Comparison of ENCODE assay signal across 9 mouse cellular contexts in the genomic region with DNA sequence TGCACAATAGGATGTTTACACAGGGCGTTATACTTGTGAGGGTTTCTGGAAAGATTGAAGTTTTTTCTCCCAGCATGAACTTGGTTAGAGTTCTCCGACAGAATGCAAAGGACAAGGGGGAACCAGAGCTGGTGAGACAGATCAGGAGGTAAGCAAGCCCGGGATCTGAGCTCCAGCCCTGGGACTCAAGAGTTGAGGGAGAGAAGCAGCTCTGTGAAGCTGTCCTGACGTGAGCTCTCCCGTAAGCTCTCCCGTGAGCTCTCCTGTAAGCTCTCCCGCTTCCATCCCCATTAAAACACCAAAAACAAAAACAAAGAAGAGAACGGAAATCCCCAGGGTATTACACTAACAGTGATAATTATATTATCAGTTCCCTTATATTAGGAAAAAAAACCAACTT.
A peak's percentile ranks its signal among the peaks of the same experiment; 100 is the strongest.
DNase-seq lines count a peak whose midpoint lies in the region; ATAC-seq and TF ChIP-seq lines count a peak whose summit lies in the region.
"Had no signal": no experiment of that assay in that cellular context is flagged by ENCODE, and none has a peak within 500 bp of the region (broad histone marks: within the 10 kb centered on the region; RNA-seq: fewer than 3 reads in every experiment).

No protein-coding gene starts in this region.

- no peak overlapping the region for H3K27ac ChIP-seq in embryonic facial prominence, embryonic 11.5 days (replicated peaks; ENCODE audit: low read depth, low read length)
- H3K27ac ChIP-seq in embryonic facial prominence, embryonic 10.5 days (replicated peaks) = no peak overlapping the region
- 0 out of 2 replicates have a peak overlapping the region, but pooled peaks have one; percentile 26 for H3K27ac ChIP-seq in hindbrain, embryonic 10.5 days
- H3K27ac ChIP-seq in hindbrain, postnatal 0 days = no peak overlapping the region
- H3K27ac ChIP-seq in midbrain, embryonic 12.5 days (replicated peaks) = peak overlapping the region; percentile 10; the same call in 1 of the 2 replicates
- no peak overlapping the region for H3K27ac ChIP-seq in midbrain, embryonic 16.5 days (ENCODE audit: low read length)

- WGBS in embryonic facial prominence, embryonic 11.5 days = 9% methylated on average over 8 of the region's 8 CpGs
- 8% methylated on average over 8 of the region's 8 CpGs for WGBS in embryonic facial prominence, embryonic 10.5 days
- 5% methylated on average over 8 of the region's 8 CpGs for WGBS in hindbrain, embryonic 10.5 days
- 27% methylated on average over 8 of the region's 8 CpGs for WGBS in hindbrain, postnatal 0 days
- 5% methylated on average over 8 of the region's 8 CpGs for WGBS in midbrain, embryonic 12.5 days
- WGBS in midbrain, embryonic 16.5 days = 11% methylated on average over 8 of the region's 8 CpGs

- no peaks in the 10 kb centered on the region for H3K36me3 ChIP-seq in embryonic facial prominence, embryonic 11.5 days (replicated peaks; ENCODE audit: control insufficient read depth, insufficient read depth, low read depth, low read length)
- no peaks in the 10 kb centered on the region for H3K36me3 ChIP-seq in embryonic facial prominence, embryonic 10.5 days (replicated peaks)
- peaks cover 13% of the 10 kb centered on the region; the same call in 1 of the 2 replicates for H3K36me3 ChIP-seq in hindbrain, embryonic 10.5 days
- no peaks in the 10 kb centered on the region for H3K36me3 ChIP-seq in hindbrain, postnatal 0 days (ENCODE audit: insufficient read depth, low read length)
- H3K36me3 ChIP-seq in midbrain, embryonic 12.5 days = no peaks in the 10 kb centered on the region
- no peaks in the 10 kb centered on the region for H3K36me3 ChIP-seq in midbrain, embryonic 16.5 days (ENCODE audit: control insufficient read depth, insufficient read depth, low read length)

- no peak overlapping the region for H3K9ac ChIP-seq in embryonic facial prominence, embryonic 11.5 days (replicated peaks; ENCODE audit: low read length)
- no peak overlapping the region for H3K9ac ChIP-seq in hindbrain, postnatal 0 days (replicated peaks; ENCODE audit: low read length)
- H3K9ac ChIP-seq in midbrain, embryonic 12.5 days (replicated peaks) = no peak overlapping the region
- H3K9ac ChIP-seq in midbrain, embryonic 16.5 days (ENCODE audit: low read depth, low read length) = no peak overlapping the region

- H3K4me2 ChIP-seq in embryonic facial prominence, embryonic 11.5 days (ENCODE audit: low read depth, low read length) = no peak overlapping the region
- H3K4me2 ChIP-seq in hindbrain, postnatal 0 days (ENCODE audit: low read depth, low read length) = no peak overlapping the region
- peak overlapping the region; percentile 13; the same call in 1 of the 2 replicates for H3K4me2 ChIP-seq in midbrain, embryonic 12.5 days (replicated peaks)
- no peak overlapping the region for H3K4me2 ChIP-seq in midbrain, embryonic 16.5 days (ENCODE audit: low read length)

- TF ChIP-seq CTCF in hindbrain, postnatal 0 days (IDR thresholded peaks at IDR 0.05; ENCODE audit: low read depth) = no peak

- no peaks in the 10 kb centered on the region for H3K27me3 ChIP-seq in embryonic facial prominence, embryonic 11.5 days (ENCODE audit: control insufficient read depth, insufficient read depth, low read length)
- peaks cover 9% of the 10 kb centered on the region for H3K27me3 ChIP-seq in embryonic facial prominence, embryonic 10.5 days (replicated peaks; ENCODE audit: low read depth, poor library complexity, severe bottlenecking)
- peaks cover 8% of the 10 kb centered on the region; the same call in 1 of the 2 replicates for H3K27me3 ChIP-seq in hindbrain, embryonic 10.5 days (ENCODE audit: insufficient read depth, poor library complexity, severe bottlenecking)
- no peaks in the 10 kb centered on the region for H3K27me3 ChIP-seq in hindbrain, postnatal 0 days (ENCODE audit: insufficient read depth, low read length)
- peaks cover 17% of the 10 kb centered on the region for H3K27me3 ChIP-seq in midbrain, embryonic 12.5 days
- H3K27me3 ChIP-seq in midbrain, embryonic 16.5 days (ENCODE audit: control insufficient read depth, insufficient read depth, low read depth, low read length) = no peaks in the 10 kb centered on the region; the same call in 1 of the 2 replicates

- DNase-seq in embryonic facial prominence, embryonic 11.5 days (ENCODE audit: low spot score) = peak; percentile 22
- no peak for DNase-seq in embryonic facial prominence, embryonic 10.5 days (ENCODE audit: low spot score)
- no peak for DNase-seq in hindbrain, embryonic 10.5 days (ENCODE audit: low spot score)
- DNase-seq in hindbrain, postnatal 0 days (ENCODE audit: low spot score) = no peak
- no peak for DNase-seq in retina, postnatal 1 day
- no peak for DNase-seq in layer of hippocampus, postnatal 36 days
- DNase-seq: cerebellum, adult 18-20 months had no signal

- no peak overlapping the region for H3K4me3 ChIP-seq in embryonic facial prominence, embryonic 11.5 days (ENCODE audit: low read depth, low read length)
- H3K4me3 ChIP-seq in embryonic facial prominence, embryonic 10.5 days = no peak overlapping the region
- H3K4me3 ChIP-seq in hindbrain, embryonic 10.5 days = no peak overlapping the region
- no peak overlapping the region for H3K4me3 ChIP-seq in hindbrain, postnatal 0 days (ENCODE audit: low read length)
- H3K4me3 ChIP-seq in midbrain, embryonic 12.5 days = no peak overlapping the region
- no peak overlapping the region for H3K4me3 ChIP-seq in midbrain, embryonic 16.5 days (ENCODE audit: low read depth, low read length)

- peaks cover 8% of the 10 kb centered on the region for H3K4me1 ChIP-seq in embryonic facial prominence, embryonic 11.5 days (ENCODE audit: control insufficient read depth, insufficient read depth, low read length)
- H3K4me1 ChIP-seq in embryonic facial prominence, embryonic 10.5 days = peaks cover 65% of the 10 kb centered on the region
- H3K4me1 ChIP-seq in hindbrain, embryonic 10.5 days (replicated peaks) = peaks cover 60% of the 10 kb centered on the region
- peaks cover 3% of the 10 kb centered on the region; the same call in 1 of the 2 replicates for H3K4me1 ChIP-seq in hindbrain, postnatal 0 days (ENCODE audit: insufficient read depth, low read length)
- H3K4me1 ChIP-seq in midbrain, embryonic 12.5 days = peaks cover 47% of the 10 kb centered on the region
- H3K4me1 ChIP-seq in midbrain, embryonic 16.5 days (ENCODE audit: control insufficient read depth, insufficient read depth, low read length) = peaks cover 13% of the 10 kb centered on the region; the same call in 1 of the 2 replicates

- no peak for ATAC-seq in embryonic facial prominence, embryonic 11.5 days (replicated peaks; ENCODE audit: insufficient number of reproducible peaks, low FRiP score, low TSS enrichment, low read depth)
- ATAC-seq in hindbrain, postnatal 0 days = no peak
- ATAC-seq in midbrain, embryonic 12.5 days (ENCODE audit: low FRiP score, low read depth) = no peak
- no peak for ATAC-seq in midbrain, embryonic 16.5 days

- no peaks in the 10 kb centered on the region for H3K9me3 ChIP-seq in embryonic facial prominence, embryonic 11.5 days (replicated peaks; ENCODE audit: control insufficient read depth, low read length)
- no peaks in the 10 kb centered on the region for H3K9me3 ChIP-seq in embryonic facial prominence, embryonic 10.5 days
- H3K9me3 ChIP-seq in hindbrain, embryonic 10.5 days = no peaks in the 10 kb centered on the region
- no peaks in the 10 kb centered on the region for H3K9me3 ChIP-seq in hindbrain, postnatal 0 days (ENCODE audit: low read length)
- no peaks in the 10 kb centered on the region for H3K9me3 ChIP-seq in midbrain, embryonic 12.5 days
- H3K9me3 ChIP-seq in midbrain, embryonic 16.5 days (replicated peaks; ENCODE audit: control insufficient read depth, low read length, poor library complexity, severe bottlenecking) = no peaks in the 10 kb centered on the region

Comparison
In these comparisons a context has a peak if more than half of its experiments do, and no peak if none do; other contexts are left out.
1. H3K27ac ChIP-seq: peak in hindbrain, embryonic 10.5 days (single experiment) and midbrain, embryonic 12.5 days (single experiment); none in embryonic facial prominence, embryonic 11.5 days (single experiment), embryonic facial prominence, embryonic 10.5 days (single experiment), hindbrain, postnatal 0 days (single experiment) and midbrain, embryonic 16.5 days (single experiment).